Comparison of ENCODE assay signal across 9 mouse cellular contexts in genomic region chrX:96097491-96097970, GRCm38 (mm10). TPM values are rescaled to one million over a fixed set of nuclear protein-coding genes. Genes with fewer than 3 reads are reported as not detected.
DNase-seq lines count a peak whose midpoint lies in the region; ATAC-seq and TF ChIP-seq lines count a peak whose summit lies in the region.
"Had no signal": no experiment of that assay in that cellular context is flagged by ENCODE, and none has a peak within 500 bp of the region (broad histone marks: within the 10 kb centered on the region; RNA-seq: fewer than 3 reads in every experiment).

No protein-coding gene starts in this region.

- TF ChIP-seq CTCF in CH12.LX (conservative IDR thresholded peaks at IDR 0.05 in 1 of 2, IDR thresholded peaks at IDR 0.05 in 1 of 2; ENCODE audit: low read depth in 2 of 2, low read length in 2 of 2) = no peak

- no peaks in the 10 kb centered on the region for H3K9me3 ChIP-seq in heart, embryonic 14.5 days (ENCODE audit: control insufficient read depth, low read length)
- H3K9me3 ChIP-seq in CH12.LX (replicated peaks; ENCODE audit: low read length) = no peaks in the 10 kb centered on the region
- H3K9me3 ChIP-seq in hindbrain, embryonic 10.5 days = no peaks in the 10 kb centered on the region
- no peaks in the 10 kb centered on the region for H3K9me3 ChIP-seq in midbrain, embryonic 12.5 days

- dilution Hi-C loops in CH12.LX (cut with MboI; ENCODE audit: extremely low pct_ligation_motif_present, extremely low pct_unique_long_range_greater_than_20kb, low sequenced_read_pairs) = no loop called here

- H3K4me1 ChIP-seq in heart, embryonic 14.5 days (ENCODE audit: control insufficient read depth in 2 of 2, insufficient read depth in 2 of 2, low read length in 2 of 2) = no peaks in the 10 kb centered on the region; a peak in 1 of 4 replicates
- H3K4me1 ChIP-seq in CH12.LX (ENCODE audit: control insufficient read depth in 1 of 2, insufficient read depth in 2 of 2) = peaks cover 6 to 22% of the 10 kb centered on the region in 2 experiments; a peak in 3 of 4 replicates
- H3K4me1 ChIP-seq in hindbrain, embryonic 10.5 days (replicated peaks) = no peaks in the 10 kb centered on the region
- no peaks in the 10 kb centered on the region for H3K4me1 ChIP-seq in midbrain, embryonic 12.5 days

- no peaks in the 10 kb centered on the region for H3K27me3 ChIP-seq in heart, embryonic 14.5 days (ENCODE audit: control insufficient read depth, insufficient read depth, low read length)
- H3K27me3 ChIP-seq in CH12.LX (replicated peaks) = no peaks in the 10 kb centered on the region
- H3K27me3 ChIP-seq in hindbrain, embryonic 10.5 days (ENCODE audit: insufficient read depth, poor library complexity, severe bottlenecking) = 0 out of 2 replicates have a peak, but pooled peaks cover 5% of the 10 kb centered on the region
- H3K27me3 ChIP-seq in midbrain, embryonic 12.5 days = no peaks in the 10 kb centered on the region
- H3K27me3 ChIP-seq: Patski had no signal

- peak overlapping the region in 1 of 2 experiments; percentile 87; a peak in 2 of 4 replicates for H3K27ac ChIP-seq in heart, embryonic 14.5 days (replicated peaks in 1 of 2; ENCODE audit: control insufficient read depth in 1 of 2, insufficient read depth in 1 of 2, low read depth in 2 of 2, low read length in 2 of 2)
- peak overlapping the region; percentile 58; the same call in 1 of the 2 replicates for H3K27ac ChIP-seq in CH12.LX (ENCODE audit: insufficient read depth, low read depth)
- peak overlapping the region; percentile 87 for H3K27ac ChIP-seq in hindbrain, embryonic 10.5 days
- H3K27ac ChIP-seq in midbrain, embryonic 12.5 days (replicated peaks) = no peak overlapping the region

- no peak for DNase-seq in heart, adult 11 months
- DNase-seq in CH12.LX (ENCODE audit: extremely low read depth) = no peak
- no peak for DNase-seq in hindbrain, embryonic 10.5 days (ENCODE audit: low spot score)
- DNase-seq in ovary, adult 18-20 months (ENCODE audit: low spot score) = no peak
- no peak for DNase-seq in gastrocnemius, postnatal 10 days
- DNase-seq in gastrocnemius, postnatal 14 days = no peak

- H3K79me2 ChIP-seq in CH12.LX (replicated peaks; ENCODE audit: control insufficient read depth, extremely low read depth, insufficient read depth, poor library complexity, severe bottlenecking) = peaks cover 50% of the 10 kb centered on the region

- no peaks in the 10 kb centered on the region for H3K36me3 ChIP-seq in heart, embryonic 14.5 days (ENCODE audit: control insufficient read depth, insufficient read depth, low read length)
- peaks cover 0 to 5% of the 10 kb centered on the region in 2 experiments for H3K36me3 ChIP-seq in CH12.LX (replicated peaks in 1 of 2; ENCODE audit: control insufficient read depth in 1 of 2, insufficient read depth in 1 of 2, low read length in 1 of 2)
- no peaks in the 10 kb centered on the region for H3K36me3 ChIP-seq in hindbrain, embryonic 10.5 days
- H3K36me3 ChIP-seq in midbrain, embryonic 12.5 days = no peaks in the 10 kb centered on the region

- TF ChIP-seq POLR2A in CH12.LX (IDR thresholded peaks at IDR 0.05; ENCODE audit: low read depth, low read length) = no peak

- no peak for ATAC-seq in heart, embryonic 14.5 days (ENCODE audit: insufficient number of reproducible peaks, insufficient read depth, low FRiP score, low read depth)
- ATAC-seq in midbrain, embryonic 12.5 days (ENCODE audit: low FRiP score, low read depth) = no peak
- ATAC-seq: Patski had no signal

- 19% methylated on average over 5 of the region's 5 CpGs for WGBS in heart, embryonic 14.5 days
- WGBS in hindbrain, embryonic 10.5 days = 52% methylated on average over 5 of the region's 5 CpGs
- 53% methylated on average over 5 of the region's 5 CpGs for WGBS in midbrain, embryonic 12.5 days

- peak overlapping the region; percentile 64 for H3K4me2 ChIP-seq in heart, embryonic 14.5 days (ENCODE audit: low read length)
- H3K4me2 ChIP-seq in CH12.LX (ENCODE audit: insufficient read depth, low read depth, poor library complexity, severe bottlenecking) = peak overlapping the region; percentile 21; the same call in 1 of the 2 replicates
- H3K4me2 ChIP-seq in midbrain, embryonic 12.5 days (replicated peaks) = peak overlapping the region; percentile 61

- peak overlapping the region; percentile 83 for H3K9ac ChIP-seq in heart, embryonic 14.5 days (ENCODE audit: low read length)
- H3K9ac ChIP-seq in CH12.LX (ENCODE audit: insufficient read depth, low read depth) = peak overlapping the region; percentile 96
- no peak overlapping the region for H3K9ac ChIP-seq in midbrain, embryonic 12.5 days (replicated peaks)

- no peak for TF ChIP-seq RAD21 in CH12.LX (IDR thresholded peaks at IDR 0.05; ENCODE audit: low read depth, low read length)

- intact Hi-C loops in gastrocnemius, postnatal 14 days (cut with DNase I; ENCODE audit: low total_unique reads) = no loop called here

- in situ Hi-C loops in CH12.LX (cut with MboI; ENCODE audit: low pct_ligation_motif_present, low pct_unique_long_range_greater_than_20kb, low sequenced_read_pairs) = no loop called here

- peak overlapping the region; percentile 66 to 93 for H3K4me3 ChIP-seq in heart, embryonic 14.5 days (ENCODE audit: control insufficient read depth in 1 of 2, insufficient read depth in 1 of 2, low read depth in 1 of 2, low read length in 2 of 2)
- H3K4me3 ChIP-seq in CH12.LX (replicated peaks in 1 of 3; ENCODE audit: low read depth in 2 of 3, low read length in 2 of 3, poor library complexity in 1 of 3) = peak overlapping the region; percentile 63 to 81 (median 70)
- H3K4me3 ChIP-seq in hindbrain, embryonic 10.5 days = peak overlapping the region; percentile 61
- H3K4me3 ChIP-seq in midbrain, embryonic 12.5 days = peak overlapping the region; percentile 52

- TF ChIP-seq EP300 in CH12.LX (IDR thresholded peaks at IDR 0.05; ENCODE audit: low read length) = no peak

TF ChIP-seq in CH12.LX, 34 proteins besides CTCF, POLR2A, EP300 and RAD21:
- TF ChIP-seq UBTF (IDR thresholded peaks at IDR 0.05; ENCODE audit: low read depth, low read length) (no peak), ZNF384 (IDR thresholded peaks at IDR 0.05; ENCODE audit: low read depth, low read length) (peak; percentile 66), CHD1 (IDR thresholded peaks at IDR 0.05; ENCODE audit: low read depth, low read length) (0 out of 2 replicates have a peak, but pooled peaks have one; percentile 25), CHD2 (IDR thresholded peaks at IDR 0.05; ENCODE audit: low read length) (no peak), E2F4 (IDR thresholded peaks at IDR 0.05; ENCODE audit: insufficient replicate concordance, low read depth, low read length) (no peak), MEF2A (IDR thresholded peaks at IDR 0.05; ENCODE audit: borderline replicate concordance, low read depth, low read length) (no peak), USF1 (IDR thresholded peaks at IDR 0.05; ENCODE audit: low read depth, low read length) (no peak), MAX (IDR thresholded peaks at IDR 0.05; ENCODE audit: low read length) (no peak)
TF ChIP-seq in CH12.LX: peak in this region for 2.

RNA-seq across cellular contexts. Expression of gene Msn, which starts 1.7 kb away (rescaled TPM):
- polyA plus RNA-seq in heart, embryonic 14.5 days (2014; fragmentation: Nextera tagmentation; extraction: Ambion mirVana) = 191 and 209 TPM in 2 replicates
- 51.2 and 55.1 TPM in 2 replicates for total RNA-seq in CH12.LX (2012; rRNA removed)
- 39.9 and 56.2 TPM in 2 replicates for total RNA-seq in CH12.LX (2014; rRNA removed)
- 291 and 315 TPM in 2 replicates for polyA plus RNA-seq in CH12.LX (2012; ENCODE audit: insufficient read length, low read depth)
- polyA plus RNA-seq in hindbrain, embryonic 10.5 days (2016; fragmentation: Nextera tagmentation; extraction: Ambion mirVana) = 122 and 128 TPM in 2 replicates
- 82.5 and 87.5 TPM in 2 replicates for polyA plus RNA-seq in midbrain, embryonic 12.5 days (2016; fragmentation: Nextera tagmentation; extraction: Ambion mirVana)
- 10 to 100 TPM; 71.3 to 87.2 TPM for total RNA-seq in gastrocnemius, postnatal 10 days (2021)
- total RNA-seq in gastrocnemius, postnatal 14 days (2021) = 10 to 100 TPM; 52.9 to 62.6 TPM
